Mouse (Mus musculus) hindbrain, embryonic 11.5 days (tissue): ENCODE measurements at regions not wholly inside any gene's neighbourhood (a gene's known extent, or its start where the extent isn't known, plus 50 kb on each side); places are given as distances from the start of the nearest gene placed in this dataset.

Experiments
- ATAC-seq: fragments of 200-750 bp; cut with Nextera tagmentation; 2 replicates; pipeline ENCODE4 v1.8.0; 2017; ENCODE audit warnings: mild to moderate bottlenecking, moderate TSS enrichment, moderate library complexity; ENCODE audit not compliant: low FRiP score
- DNase-seq: peaks from one replicate; pipeline ENCODE4 v3.0.0-alpha.2; 2015; ENCODE audit warnings: low spot score
- H3K27ac ChIP-seq: fragments of 300-500 bp; sonication (generic); 2 replicates; pipeline ENCODE4 v1.5.1; 2014; ENCODE audit warnings: mild to moderate bottlenecking, low read depth, low read length
- H3K27me3 ChIP-seq: fragments of 300-500 bp; sonication (generic); 2 replicates; pipeline ENCODE4 v1.6.1; 2014; ENCODE audit warnings: mild to moderate bottlenecking, low read length, moderate library complexity, mixed read lengths; ENCODE audit not compliant: control insufficient read depth, insufficient read depth
- H3K36me3 ChIP-seq: fragments of 300-500 bp; sonication (generic); 2 replicates; pipeline ENCODE4 v1.6.1; 2014; ENCODE audit warnings: mild to moderate bottlenecking, low read length, moderate library complexity, mixed read lengths; ENCODE audit not compliant: control insufficient read depth, insufficient read depth
- H3K4me1 ChIP-seq: fragments of 300-500 bp; sonication (generic); replicated peaks from 2 replicates; pipeline ENCODE4 v1.6.1; 2014; ENCODE audit warnings: low read length, mixed read lengths; ENCODE audit not compliant: control insufficient read depth, insufficient read depth
- H3K4me2 ChIP-seq: fragments of 300-500 bp; sonication (generic); replicated peaks from 2 replicates; pipeline ENCODE4 v1.6.1; 2014; ENCODE audit warnings: mild to moderate bottlenecking, low read depth, low read length
- H3K4me3 ChIP-seq: fragments of 300-500 bp; sonication (generic); 2 replicates; pipeline ENCODE4 v1.5.1; 2014; ENCODE audit warnings: low read depth, low read length
- H3K9ac ChIP-seq: fragments of 300-500 bp; sonication (generic); 2 replicates; pipeline ENCODE4 v1.6.1; 2014; ENCODE audit warnings: low read depth, low read length
- H3K9me3 ChIP-seq: fragments of 300-500 bp; sonication (generic); 2 replicates; pipeline ENCODE4 v1.6.1; 2016; ENCODE audit warnings: low read length; ENCODE audit not compliant: control insufficient read depth
- WGBS: fragments of 180-500 bp; shearing (Covaris S2); extraction: QIAGEN DNeasy Blood & Tissue Kit; methylation state at CpG from one replicate; pipeline ENCODE4 v1.1.7; 2014; 5-methylcytosine and 5-hydroxymethylcytosine counted together

DNA sequence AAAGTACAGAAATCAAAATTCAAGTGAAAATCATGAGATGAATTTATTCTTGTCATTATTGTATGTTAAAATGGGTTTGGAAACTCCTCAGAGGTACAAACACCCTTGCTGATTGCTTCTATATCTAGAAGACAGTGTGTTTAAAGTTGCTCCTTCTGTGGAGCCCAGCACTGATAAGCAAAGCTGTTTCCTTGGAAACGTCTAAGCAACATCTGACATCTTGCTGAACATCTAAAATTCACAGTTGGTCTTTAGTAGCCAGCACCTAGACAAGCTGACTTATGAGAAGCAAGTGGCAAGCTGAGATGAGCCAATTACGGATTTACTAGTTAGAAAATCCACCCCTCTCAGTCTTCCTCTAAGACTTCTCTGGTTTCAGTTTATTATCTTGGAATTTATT, 69.5 kb upstream of the Nwd2 start:
- H3K27me3 ChIP-seq: no peaks in the 10 kb centered on the region
- H3K4me3 ChIP-seq: no peak overlapping the region
- no peaks in the 10 kb centered on the region for H3K36me3 ChIP-seq
- H3K9ac ChIP-seq: no peak overlapping the region
- ATAC-seq (no peak), DNase-seq (no peak)
- H3K9me3 ChIP-seq: no peaks in the 10 kb centered on the region
- no peak overlapping the region for H3K4me2 ChIP-seq
- H3K27ac ChIP-seq: no peak overlapping the region
- no peaks in the 10 kb centered on the region for H3K4me1 ChIP-seq
- 62% methylated on average over 2 of the region's 2 CpGs for WGBS

DNA sequence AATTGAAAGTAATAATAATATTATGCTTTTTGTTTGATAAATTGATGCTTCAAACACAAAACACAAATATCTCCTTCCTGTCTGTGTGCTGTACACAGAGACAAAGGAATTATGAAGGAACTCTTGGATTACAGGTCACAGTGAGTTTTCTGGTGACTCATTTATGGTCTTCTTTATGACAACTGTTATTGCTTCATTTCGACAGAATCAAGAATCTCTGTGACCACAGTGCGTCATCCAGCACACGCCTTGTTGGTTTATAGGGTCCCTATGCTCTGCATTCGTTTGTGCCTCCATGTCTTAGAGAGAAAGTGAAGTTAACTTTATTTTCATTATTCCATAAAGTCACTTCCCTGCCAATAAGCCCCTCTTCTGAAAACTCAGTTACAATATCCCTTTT, 61.9 kb upstream of the Nwd2 start:
- Histone ChIP-seq H3K36me3 (no peaks in the 10 kb centered on the region), H3K9ac (no peak overlapping the region), H3K27me3 (no peaks in the 10 kb centered on the region), H3K27ac (no peak overlapping the region), H3K4me1 (no peaks in the 10 kb centered on the region), H3K4me2 (no peak overlapping the region), H3K9me3 (no peaks in the 10 kb centered on the region), H3K4me3 (no peak overlapping the region)
- 89% methylated on average over 4 of the region's 4 CpGs for WGBS
- ATAC-seq (no peak), DNase-seq (no peak)

DNA sequence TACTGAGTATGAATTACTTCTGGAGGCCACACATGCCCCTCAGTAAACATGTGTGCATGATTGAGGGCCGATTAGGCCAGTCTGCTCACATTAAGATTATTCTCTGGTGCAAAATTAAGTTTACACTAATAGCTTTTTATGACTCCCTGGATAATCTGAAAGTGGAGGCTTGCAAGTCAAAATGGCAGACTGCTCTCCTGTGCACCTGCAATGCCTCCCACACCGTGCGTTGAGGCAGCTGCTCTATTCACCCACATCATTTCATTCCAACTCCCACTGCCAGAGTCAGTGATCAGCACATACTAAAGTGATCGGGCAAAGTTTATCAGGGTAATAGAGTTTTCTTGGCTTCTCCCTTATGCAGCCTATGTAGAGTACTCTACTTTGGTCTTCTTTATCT, 61.0 kb upstream of the Nwd2 start:
- Histone ChIP-seq H3K36me3 (no peaks in the 10 kb centered on the region), H3K27me3 (no peaks in the 10 kb centered on the region), H3K4me3 (no peak overlapping the region), H3K4me1 (no peaks in the 10 kb centered on the region), H3K4me2 (no peak overlapping the region), H3K9me3 (no peaks in the 10 kb centered on the region), H3K9ac (no peak overlapping the region), H3K27ac (no peak overlapping the region)
- DNase-seq (no peak), ATAC-seq (no peak)
- WGBS: 90% methylated on average over 4 of the region's 4 CpGs
